Mouse (Mus musculus): ENCODE results near the gene Six2. TPM values are rescaled to one million over a fixed set of nuclear protein-coding genes. Genes with fewer than 3 reads are reported as not detected.

Gene Six2
- polyA plus RNA-seq, 1 experiment: 4.6 TPM

DNA sequence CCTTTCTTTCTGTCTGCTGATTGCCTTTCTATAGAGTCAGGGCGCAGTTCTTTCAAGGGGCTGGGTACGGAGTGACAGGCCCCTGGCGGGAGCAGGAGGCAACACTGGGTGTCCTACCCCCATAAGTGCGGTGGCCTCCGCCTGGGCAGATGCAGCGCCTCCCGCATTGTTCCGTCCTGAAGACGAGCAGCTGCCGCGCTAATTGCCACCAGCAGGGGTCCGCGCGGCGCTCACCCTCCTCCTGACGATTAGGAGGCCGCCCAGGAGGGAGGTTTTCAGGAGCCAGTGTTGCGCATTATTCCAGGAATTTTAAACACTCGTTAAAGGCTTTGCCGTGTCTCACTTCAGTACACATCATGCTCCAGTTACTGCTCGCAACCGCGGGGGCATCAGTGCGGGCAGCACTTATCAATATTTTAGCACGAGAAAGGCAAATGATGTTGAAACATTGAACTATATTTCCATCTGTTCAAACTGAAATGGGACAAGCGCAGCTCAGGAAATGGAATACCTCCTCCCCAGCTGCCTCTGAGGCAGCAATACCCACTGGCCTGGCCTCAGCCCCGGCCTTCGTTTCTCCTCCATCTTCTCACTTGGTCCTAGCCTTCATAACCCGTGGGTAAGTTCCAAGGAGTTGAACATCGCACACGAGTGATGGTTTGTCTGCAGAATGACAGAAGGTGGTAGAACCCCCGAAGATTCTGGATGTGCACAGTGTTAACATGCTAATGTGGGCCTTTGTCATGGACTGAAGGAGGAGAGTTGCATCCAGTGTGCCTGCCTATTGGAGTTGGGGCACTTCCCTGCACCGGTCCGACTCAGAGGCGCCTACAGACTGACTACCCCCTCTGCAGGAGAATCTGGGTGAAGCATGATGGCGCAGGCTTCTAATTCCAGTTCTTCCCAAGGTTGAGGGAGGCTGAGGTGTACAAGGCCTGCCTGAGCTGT, 42.1 kb downstream of the Six2 start:
- no peaks in the 10 kb centered on the region for H3K27me3 ChIP-seq (ENCODE audit: control insufficient read depth, insufficient read depth, low read length)
- H3K4me3 ChIP-seq (ENCODE audit: control insufficient read depth, low read depth, low read length): no peak overlapping the region; the same call in 1 of the 2 replicates
- no peaks in the 10 kb centered on the region; the same call in 1 of the 2 replicates for H3K4me1 ChIP-seq (ENCODE audit: control insufficient read depth, insufficient read depth, low read length)
- TF ChIP-seq CTCF (IDR thresholded peaks at IDR 0.05; ENCODE audit: control insufficient read depth, insufficient read depth, insufficient replicate concordance, low read depth, low read length): peak; percentile 20; the same call in 1 of the 2 replicates
- TF ChIP-seq POLR2A (IDR thresholded peaks at IDR 0.05; ENCODE audit: control insufficient read depth, low read depth, low read length): no peak
- H3K36me3 ChIP-seq (ENCODE audit: control insufficient read depth, insufficient read depth, low read length): no peaks in the 10 kb centered on the region
- H3K27ac ChIP-seq (ENCODE audit: control insufficient read depth, insufficient read depth, low read depth, low read length): no peak overlapping the region

DNA sequence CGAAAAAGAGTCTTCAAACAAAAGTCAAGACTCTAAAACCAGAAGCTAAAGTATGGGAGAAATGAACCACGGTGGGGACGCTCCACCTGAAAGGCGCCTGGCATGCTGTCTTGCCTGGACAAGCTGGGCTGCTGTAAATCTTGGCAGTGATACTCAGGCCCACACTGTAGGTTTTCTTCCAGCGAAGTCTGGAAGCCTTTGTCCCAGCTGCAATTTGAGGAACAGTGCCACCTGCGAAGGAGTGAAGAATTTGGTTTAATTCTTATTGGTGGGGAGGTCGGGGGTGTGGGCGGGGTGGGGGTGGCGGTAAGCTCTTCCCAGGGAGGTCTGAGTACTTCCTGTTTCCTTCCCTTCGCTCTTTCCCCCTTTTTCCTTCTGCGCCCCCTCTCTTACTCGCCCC, 42.8 kb downstream of the Six2 start:
- no peaks in the 10 kb centered on the region for H3K27me3 ChIP-seq (ENCODE audit: control insufficient read depth, insufficient read depth, low read length)
- no peak for TF ChIP-seq CTCF (IDR thresholded peaks at IDR 0.05; ENCODE audit: control insufficient read depth, insufficient read depth, insufficient replicate concordance, low read depth, low read length)
- TF ChIP-seq POLR2A (IDR thresholded peaks at IDR 0.05; ENCODE audit: control insufficient read depth, low read depth, low read length): no peak

DNA sequence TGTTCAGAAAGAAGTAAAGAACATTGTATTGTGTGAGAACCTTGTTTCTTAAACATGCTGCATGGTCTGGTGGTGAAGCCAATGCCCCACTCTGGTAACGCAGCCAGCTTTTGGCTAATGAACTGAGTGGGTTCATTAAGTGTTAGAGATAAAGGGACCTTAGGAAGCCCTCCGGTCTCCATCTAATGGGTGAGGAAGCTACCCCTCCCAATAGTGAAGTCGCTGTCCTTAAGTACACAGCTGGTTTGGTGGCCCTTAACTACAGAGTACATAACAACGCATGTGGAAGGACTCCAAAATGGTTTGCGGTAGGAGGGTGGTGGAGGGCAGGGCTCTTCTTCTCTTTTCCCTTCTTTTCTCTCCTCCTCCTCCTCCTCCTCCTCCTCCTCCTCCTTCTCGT, 50.2 kb downstream of the Six2 start:
- no peak for TF ChIP-seq POLR2A (IDR thresholded peaks at IDR 0.05; ENCODE audit: control insufficient read depth, low read depth, low read length)
- TF ChIP-seq CTCF (IDR thresholded peaks at IDR 0.05; ENCODE audit: control insufficient read depth, insufficient read depth, insufficient replicate concordance, low read depth, low read length): no peak
- no peak overlapping the region for H3K4me3 ChIP-seq (ENCODE audit: control insufficient read depth, low read depth, low read length)
- no peaks in the 10 kb centered on the region for H3K27me3 ChIP-seq (ENCODE audit: control insufficient read depth, insufficient read depth, low read length)
- no peaks in the 10 kb centered on the region for H3K36me3 ChIP-seq (ENCODE audit: control insufficient read depth, insufficient read depth, low read length)
- no peaks in the 10 kb centered on the region for H3K4me1 ChIP-seq (ENCODE audit: control insufficient read depth, insufficient read depth, low read length)
- no peak overlapping the region for H3K27ac ChIP-seq (ENCODE audit: control insufficient read depth, insufficient read depth, low read depth, low read length)

More for the DNA sequence above, 42.8 kb downstream of the Six2 start:
- Histone ChIP-seq H3K36me3 (ENCODE audit: control insufficient read depth, insufficient read depth, low read length) (no peaks in the 10 kb centered on the region), H3K4me1 (ENCODE audit: control insufficient read depth, insufficient read depth, low read length) (no peaks in the 10 kb centered on the region; the same call in 1 of the 2 replicates), H3K4me3 (ENCODE audit: control insufficient read depth, low read depth, low read length) (no peak overlapping the region), H3K27ac (ENCODE audit: control insufficient read depth, insufficient read depth, low read depth, low read length) (no peak overlapping the region)

Other genes with a start within 250 kb of the Six2 start
- gene Six3, start 74.7 kb downstream of the Six2 start, polyA plus RNA-seq (2012; rRNA removed): not detected in 2 replicates

Measured in testis, adult 2 months (tissue).